ENCODE assay signal across 9 mouse cellular contexts in the genomic region with DNA sequence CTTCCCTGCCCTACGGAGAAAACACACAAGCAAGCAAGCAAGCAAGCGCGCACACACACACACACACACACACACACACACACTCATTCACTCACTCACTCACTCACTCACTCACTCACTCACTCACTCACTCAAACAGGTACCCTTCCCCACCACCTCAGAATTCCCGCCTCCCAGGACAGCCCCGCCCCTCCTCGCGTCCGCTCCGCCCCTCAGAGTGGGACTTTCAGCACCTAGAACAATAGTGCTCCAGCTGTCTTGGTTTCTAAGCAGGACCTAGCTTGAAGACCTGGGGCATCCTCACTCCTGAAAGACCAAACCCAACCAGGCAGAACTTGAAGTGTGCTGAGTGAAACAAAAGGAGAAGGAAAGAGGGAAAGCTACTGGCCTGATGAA. TPM values are rescaled to one million over a fixed set of nuclear protein-coding genes. Genes with fewer than 3 reads are reported as not detected.
DNase-seq lines count a peak whose midpoint lies in the region; ATAC-seq lines count a peak whose summit lies in the region.
"Had no signal": no experiment of that assay in that cellular context is flagged by ENCODE, and none has a peak within 500 bp of the region (broad histone marks: within the 10 kb centered on the region; RNA-seq: fewer than 3 reads in every experiment).

No protein-coding gene starts in this region.

- intact Hi-C loops in heart, postnatal 25 days (cut with DNase I): no loop called here

- H3K36me3 ChIP-seq in heart, embryonic 11.5 days (ENCODE audit: control insufficient read depth, insufficient read depth, low read length): no peaks in the 10 kb centered on the region
- H3K36me3 ChIP-seq in embryonic facial prominence, embryonic 11.5 days (replicated peaks; ENCODE audit: control insufficient read depth, insufficient read depth, low read depth, low read length): no peaks in the 10 kb centered on the region
- no peaks in the 10 kb centered on the region for H3K36me3 ChIP-seq in liver, embryonic 16.5 days (ENCODE audit: control insufficient read depth, insufficient read depth)
- H3K36me3 ChIP-seq in neural tube, embryonic 11.5 days (ENCODE audit: control insufficient read depth, insufficient read depth, low read length): no peaks in the 10 kb centered on the region

- DNase-seq in heart, postnatal 25 days (ENCODE audit: low spot score): no peak
- peak; percentile 65 for DNase-seq in embryonic facial prominence, embryonic 11.5 days (ENCODE audit: low spot score)
- peak; percentile 44 for DNase-seq in induced T-regulatory cell, adult 2 months (ENCODE audit: low read depth)
- peak; percentile 45 for DNase-seq in neural tube, embryonic 11.5 days (ENCODE audit: low spot score)
- no peak for DNase-seq in cerebellum, adult 11 months
- DNase-seq in frontal cortex, postnatal 14 days (ENCODE audit: low spot score in 2 of 2): no peak

- H3K4me1 ChIP-seq in heart, embryonic 11.5 days (ENCODE audit: control insufficient read depth, insufficient read depth, low read length): no peaks in the 10 kb centered on the region
- H3K4me1 ChIP-seq in embryonic facial prominence, embryonic 11.5 days (ENCODE audit: control insufficient read depth, insufficient read depth, low read length): no peaks in the 10 kb centered on the region
- H3K4me1 ChIP-seq in liver, embryonic 16.5 days (ENCODE audit: control insufficient read depth, low read depth, low read length): no peaks in the 10 kb centered on the region; the same call in 1 of the 2 replicates
- H3K4me1 ChIP-seq in neural tube, embryonic 11.5 days (ENCODE audit: control insufficient read depth, insufficient read depth, low read length): no peaks in the 10 kb centered on the region

- no peaks in the 10 kb centered on the region for H3K27me3 ChIP-seq in heart, embryonic 11.5 days (ENCODE audit: control insufficient read depth, insufficient read depth, low read length)
- peaks cover 4% of the 10 kb centered on the region; the same call in 1 of the 2 replicates for H3K27me3 ChIP-seq in embryonic facial prominence, embryonic 11.5 days (ENCODE audit: control insufficient read depth, insufficient read depth, low read length)
- H3K27me3 ChIP-seq in liver, embryonic 16.5 days (ENCODE audit: control insufficient read depth, insufficient read depth, low read depth, low read length): peaks cover 8% of the 10 kb centered on the region
- peaks cover 12% of the 10 kb centered on the region for H3K27me3 ChIP-seq in neural tube, embryonic 11.5 days (ENCODE audit: control insufficient read depth, insufficient read depth, low read length)

- peak; percentile 80 for ATAC-seq in heart, embryonic 11.5 days (replicated peaks; ENCODE audit: insufficient number of reproducible peaks, low FRiP score, low TSS enrichment)
- ATAC-seq in embryonic facial prominence, embryonic 11.5 days (replicated peaks; ENCODE audit: insufficient number of reproducible peaks, low FRiP score, low TSS enrichment, low read depth): peak; percentile 84
- peak; percentile 47 for ATAC-seq in liver, embryonic 16.5 days (ENCODE audit: low read depth)
- peak; percentile 84 for ATAC-seq in neural tube, embryonic 11.5 days (ENCODE audit: insufficient read depth, low FRiP score, low TSS enrichment)

- WGBS in heart, embryonic 11.5 days (ENCODE audit: insufficient replicate concordance): 1% methylated on average over 9 of the region's 9 CpGs
- WGBS in embryonic facial prominence, embryonic 11.5 days: 2% methylated on average over 9 of the region's 9 CpGs
- WGBS in liver, embryonic 16.5 days (ENCODE audit: insufficient replicate concordance): 2% methylated on average over 9 of the region's 9 CpGs
- WGBS in neural tube, embryonic 11.5 days: 2% methylated on average over 9 of the region's 9 CpGs

- no peak overlapping the region for H3K27ac ChIP-seq in heart, embryonic 11.5 days (ENCODE audit: low read depth, low read length)
- H3K27ac ChIP-seq in embryonic facial prominence, embryonic 11.5 days (replicated peaks; ENCODE audit: low read depth, low read length): no peak overlapping the region
- no peak overlapping the region for H3K27ac ChIP-seq in liver, embryonic 16.5 days (ENCODE audit: low read length)
- H3K27ac ChIP-seq in neural tube, embryonic 11.5 days (ENCODE audit: low read depth, low read length): no peak overlapping the region

- peak overlapping the region; percentile 78 for H3K4me2 ChIP-seq in heart, embryonic 11.5 days
- peak overlapping the region; percentile 94 for H3K4me2 ChIP-seq in embryonic facial prominence, embryonic 11.5 days (ENCODE audit: low read depth, low read length)
- peak overlapping the region; percentile 82 for H3K4me2 ChIP-seq in liver, embryonic 16.5 days (ENCODE audit: low read depth, low read length)
- peak overlapping the region; percentile 99 for H3K4me2 ChIP-seq in neural tube, embryonic 11.5 days (ENCODE audit: low read depth)

- H3K9ac ChIP-seq in heart, embryonic 11.5 days (ENCODE audit: low read depth, low read length): no peak overlapping the region
- H3K9ac ChIP-seq in embryonic facial prominence, embryonic 11.5 days (replicated peaks; ENCODE audit: low read length): no peak overlapping the region
- no peak overlapping the region for H3K9ac ChIP-seq in liver, embryonic 16.5 days (ENCODE audit: low read depth, low read length)
- H3K9ac ChIP-seq in neural tube, embryonic 11.5 days (ENCODE audit: low read length): peak overlapping the region; percentile 52; the same call in 1 of the 2 replicates

- peak overlapping the region; percentile 62 for H3K4me3 ChIP-seq in heart, embryonic 11.5 days (ENCODE audit: low read depth, low read length)
- peak overlapping the region; percentile 60 for H3K4me3 ChIP-seq in embryonic facial prominence, embryonic 11.5 days (ENCODE audit: low read depth, low read length)
- H3K4me3 ChIP-seq in liver, embryonic 16.5 days (ENCODE audit: low read depth, low read length): peak overlapping the region; percentile 65
- H3K4me3 ChIP-seq in neural tube, embryonic 11.5 days (ENCODE audit: low read depth, low read length): peak overlapping the region; percentile 64

- H3K9me3 ChIP-seq in heart, embryonic 11.5 days (replicated peaks; ENCODE audit: control insufficient read depth, low read length): no peaks in the 10 kb centered on the region
- no peaks in the 10 kb centered on the region for H3K9me3 ChIP-seq in embryonic facial prominence, embryonic 11.5 days (replicated peaks; ENCODE audit: control insufficient read depth, low read length)
- no peaks in the 10 kb centered on the region for H3K9me3 ChIP-seq in liver, embryonic 16.5 days (replicated peaks; ENCODE audit: control insufficient read depth, low read length)
- H3K9me3 ChIP-seq in neural tube, embryonic 11.5 days (ENCODE audit: control insufficient read depth, low read length): no peaks in the 10 kb centered on the region

RNA-seq across cellular contexts. Expression of gene Tc2n, which starts 0.4 kb away (rescaled TPM):
- 0.07 and 0.29 TPM in 2 replicates for polyA plus RNA-seq in heart, embryonic 11.5 days (2014; fragmentation: Nextera tagmentation; extraction: Ambion mirVana)
- under 1 TPM; 0.50 to 0.78 TPM for total RNA-seq in heart, postnatal 25 days (2021)
- polyA plus RNA-seq in embryonic facial prominence, embryonic 11.5 days (2014; fragmentation: Nextera tagmentation; extraction: Ambion mirVana): 0.36 and 0.65 TPM in 2 replicates
- 0.14 and 0.16 TPM in 2 replicates for polyA plus RNA-seq in liver, embryonic 16.5 days (2015; fragmentation: Nextera tagmentation; extraction: Ambion mirVana)
- 0.09 TPM in 1 of 2 replicates, not detected in the other for polyA plus RNA-seq in neural tube, embryonic 11.5 days (2014; fragmentation: Nextera tagmentation; extraction: Ambion mirVana)
- total RNA-seq: MEL had no signal

Comparison
In these comparisons a context has a peak if more than half of its experiments do, and no peak if none do; other contexts are left out.
1. DNase-seq: peak in embryonic facial prominence, embryonic 11.5 days (single experiment), induced T-regulatory cell, adult 2 months (single experiment) and neural tube, embryonic 11.5 days (single experiment); none in heart, postnatal 25 days (single experiment), cerebellum, adult 11 months (single experiment) and frontal cortex, postnatal 14 days (0 of 2).
2. Peak in every context shown above with its lines, with median percentiles within 50 percentile points of each other: ATAC-seq, H3K4me2 ChIP-seq and H3K4me3 ChIP-seq.